Mouse (Mus musculus) erythroblast, embryonic 14.5 days (primary cell): ENCODE data around the gene Macrod1.

Experiments used
- GATA1 ChIP-seq: IDR thresholded peaks from 2 replicates; pipeline ENCODE4 v1.6.1; 2012; ENCODE audit warnings: low read length, inconsistent platforms, mixed read lengths
- TAL1 ChIP-seq: IDR thresholded peaks from 3 replicates; pipeline ENCODE4 v1.6.1; 2012; ENCODE audit warnings: low read length, inconsistent platforms, mixed read lengths

- TF ChIP-seq GATA1 (no peak), TAL1 (no peak)
Measured at GRCm38 (mm10) chr19:7199089-7199488, 142.5 kb downstream of the Macrod1 start.
